Mouse (Mus musculus) embryonic facial prominence, embryonic 13.5 days (tissue): ENCODE measurements at regions not wholly inside any gene's neighbourhood (a gene's known extent, or its start where the extent isn't known, plus 50 kb on each side); places are given as distances from the start of the nearest gene placed in this dataset. TPM values are rescaled to one million over a fixed set of nuclear protein-coding genes. Genes with fewer than 3 reads are reported as not detected.

ENCODE experiments used
- ATAC-seq: fragments of 200-750 bp; cut with Nextera tagmentation; 2 replicates; pipeline ENCODE4 v1.8.0; 2017; ENCODE audit warnings: low read depth; ENCODE audit not compliant: insufficient number of reproducible peaks, insufficient read depth, low FRiP score, low TSS enrichment
- H3K27ac ChIP-seq: fragments of 300-500 bp; sonication (generic); 2 replicates; pipeline ENCODE4 v1.5.1; 2015; ENCODE audit warnings: moderate library complexity, mild to moderate bottlenecking, inconsistent platforms
- H3K27me3 ChIP-seq: fragments of 300-500 bp; sonication (generic); 2 replicates; pipeline ENCODE4 v1.6.1; 2015; ENCODE audit warnings: mild to moderate bottlenecking, inconsistent platforms
- H3K36me3 ChIP-seq: fragments of 300-500 bp; sonication (generic); 2 replicates; pipeline ENCODE4 v1.6.1; 2015; ENCODE audit warnings: mild to moderate bottlenecking, inconsistent platforms
- H3K4me1 ChIP-seq: fragments of 300-500 bp; sonication (generic); 2 replicates; pipeline ENCODE4 v1.6.1; 2015; ENCODE audit warnings: inconsistent platforms
- H3K4me2 ChIP-seq: fragments of 300-500 bp; sonication (generic); 2 replicates; pipeline ENCODE4 v1.6.1; 2015; ENCODE audit warnings: moderate library complexity, mild to moderate bottlenecking, inconsistent platforms
- H3K4me3 ChIP-seq: fragments of 300-500 bp; sonication (generic); 2 replicates; pipeline ENCODE4 v1.5.1; 2015; ENCODE audit warnings: mild to moderate bottlenecking, inconsistent platforms
- H3K9ac ChIP-seq: fragments of 300-500 bp; sonication (generic); 2 replicates; pipeline ENCODE4 v1.6.1; 2015; ENCODE audit warnings: mild to moderate bottlenecking, inconsistent platforms
- H3K9me3 ChIP-seq: fragments of 300-500 bp; sonication (generic); 2 replicates; pipeline ENCODE4 v1.6.1; 2016; ENCODE audit warnings: inconsistent platforms
- WGBS: fragments of 180-500 bp; shearing (Covaris S2); methylation state at CpG from one replicate; pipeline ENCODE4 v1.1.7; 2015; ENCODE audit warnings: mixed read lengths; 5-methylcytosine and 5-hydroxymethylcytosine counted together
- microRNA-seq: library from miRNA; unstranded; fragments of <30 nt; microRNA quantifications from one replicate; pipeline ENCODE4, GENCODE M21; 2016

DNA sequence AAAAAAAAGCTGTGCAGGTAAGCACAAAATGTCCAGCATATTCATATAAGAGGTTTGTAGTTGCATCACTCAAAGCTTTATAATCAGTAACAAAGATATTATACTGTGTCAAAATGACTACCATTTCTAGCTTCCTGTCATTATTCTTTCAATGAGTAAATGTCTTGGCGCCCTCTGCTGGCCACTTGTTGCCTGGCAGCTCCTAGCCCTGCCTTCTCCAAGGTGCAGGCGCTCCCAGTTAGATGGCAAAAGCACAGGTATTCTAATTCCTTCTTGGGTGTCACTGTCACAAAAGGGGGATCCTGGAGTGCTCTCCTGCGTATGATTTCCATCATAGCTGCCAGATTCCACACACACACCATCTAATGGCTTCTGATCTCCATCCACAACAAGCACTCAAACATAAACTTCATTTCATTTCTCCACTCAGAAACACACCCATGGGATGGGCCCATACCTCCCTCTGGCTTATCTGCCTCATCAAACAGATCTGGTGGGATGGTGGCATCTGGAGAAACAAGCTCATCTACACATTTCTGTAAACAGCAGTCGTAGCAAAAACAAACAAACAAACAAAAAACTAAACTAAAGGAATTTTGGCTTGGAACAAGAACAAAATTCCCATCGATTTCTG is 49.9 kb upstream of the Paip1 start:
- no peak overlapping the region for H3K4me3 ChIP-seq
- peaks cover 34% of the 10 kb centered on the region for H3K36me3 ChIP-seq
- no peak overlapping the region for H3K27ac ChIP-seq
- H3K9me3 ChIP-seq, result no peaks in the 10 kb centered on the region
- no peak overlapping the region for H3K9ac ChIP-seq
- WGBS, result 47% methylated on average over 5 of the region's 5 CpGs
- H3K27me3 ChIP-seq, result no peaks in the 10 kb centered on the region
- ATAC-seq, result no peak
- H3K4me1 ChIP-seq, result no peaks in the 10 kb centered on the region
- H3K4me2 ChIP-seq, result no peak overlapping the region

Small RNAs in the stretch of these regions (microRNA-seq; reads per million reads assigned to microRNA genes)
- gene Gm44488, result not detected
